Mouse (Mus musculus) ES-E14 (cell line): ENCODE data around the gene Schip1.

ENCODE experiments used
- HCFC1 ChIP-seq: IDR thresholded peaks from 2 replicates; pipeline ENCODE4 v1.6.1; 2012; ENCODE audit warnings: low read length, inconsistent platforms, borderline replicate concordance; ENCODE audit not compliant: insufficient read depth
- MAFK ChIP-seq: IDR thresholded peaks from 2 replicates; pipeline ENCODE4 v1.6.1; 2014; ENCODE audit warnings: mild to moderate bottlenecking, low read depth, low read length, inconsistent platforms; ENCODE audit not compliant: insufficient read depth
- ZNF384 ChIP-seq: IDR thresholded peaks from 2 replicates; pipeline ENCODE4 v1.6.1; 2012; ENCODE audit warnings: low read depth, low read length, inconsistent platforms

DNA sequence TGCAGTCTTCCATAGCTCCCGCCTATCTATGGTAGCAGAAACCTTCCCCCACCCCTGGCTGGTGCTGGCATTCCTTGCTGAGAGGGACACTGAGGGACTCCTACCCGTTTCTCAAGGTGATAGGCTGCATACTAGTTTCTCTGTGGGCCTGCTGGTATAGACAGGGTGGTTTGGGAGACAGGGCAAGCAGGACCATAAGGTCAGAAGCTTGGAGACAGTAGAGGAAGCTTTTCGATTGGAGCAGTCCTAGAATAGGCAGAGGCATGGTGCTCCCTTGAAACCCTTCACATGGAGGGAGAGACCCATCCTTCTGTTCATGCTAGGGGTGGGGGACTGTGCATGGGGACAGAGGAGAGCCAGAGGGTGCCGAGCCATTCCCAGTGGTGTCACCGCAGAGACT, 558.4 kb downstream of the Schip1 start:
- TF ChIP-seq ZNF384, result no peak
- no peak for TF ChIP-seq HCFC1
- no peak for TF ChIP-seq MAFK
